Mouse (Mus musculus) brown adipose tissue, adult 24 weeks (tissue): ENCODE measurements around the gene Mok. TPM values are rescaled to one million over a fixed set of nuclear protein-coding genes. Genes with fewer than 3 reads are reported as not detected.

Experiments used
- H3K27ac ChIP-seq: fragments of 200-500 bp; replicated peaks from 2 replicates; pipeline ENCODE4 v1.5.1; 2012; ENCODE audit warnings: low read depth, mild to moderate bottlenecking, low read length
- H3K4me1 ChIP-seq: fragments of 200-500 bp; 2 replicates; pipeline ENCODE4 v1.6.1; 2012; ENCODE audit warnings: low read length, mixed read lengths; ENCODE audit not compliant: control insufficient read depth, insufficient read depth, insufficient read length
- H3K4me3 ChIP-seq: fragments of 200-500 bp; 2 replicates; pipeline ENCODE4 v1.5.1; 2012; ENCODE audit warnings: low read depth, mild to moderate bottlenecking, low read length, moderate library complexity; ENCODE audit not compliant: insufficient read depth
- polyA plus RNA-seq: library from polyadenylated mRNA; stranded (reverse); fragments of >200 nt; gene quantifications from 2 replicates; pipeline ENCODE4 v1.2.4, GENCODE M21; 2012; ENCODE audit not compliant: missing spikeins, insufficient read depth, insufficient read length

The Mok gene
- polyA plus RNA-seq, 1 experiment: not detected

DNA sequence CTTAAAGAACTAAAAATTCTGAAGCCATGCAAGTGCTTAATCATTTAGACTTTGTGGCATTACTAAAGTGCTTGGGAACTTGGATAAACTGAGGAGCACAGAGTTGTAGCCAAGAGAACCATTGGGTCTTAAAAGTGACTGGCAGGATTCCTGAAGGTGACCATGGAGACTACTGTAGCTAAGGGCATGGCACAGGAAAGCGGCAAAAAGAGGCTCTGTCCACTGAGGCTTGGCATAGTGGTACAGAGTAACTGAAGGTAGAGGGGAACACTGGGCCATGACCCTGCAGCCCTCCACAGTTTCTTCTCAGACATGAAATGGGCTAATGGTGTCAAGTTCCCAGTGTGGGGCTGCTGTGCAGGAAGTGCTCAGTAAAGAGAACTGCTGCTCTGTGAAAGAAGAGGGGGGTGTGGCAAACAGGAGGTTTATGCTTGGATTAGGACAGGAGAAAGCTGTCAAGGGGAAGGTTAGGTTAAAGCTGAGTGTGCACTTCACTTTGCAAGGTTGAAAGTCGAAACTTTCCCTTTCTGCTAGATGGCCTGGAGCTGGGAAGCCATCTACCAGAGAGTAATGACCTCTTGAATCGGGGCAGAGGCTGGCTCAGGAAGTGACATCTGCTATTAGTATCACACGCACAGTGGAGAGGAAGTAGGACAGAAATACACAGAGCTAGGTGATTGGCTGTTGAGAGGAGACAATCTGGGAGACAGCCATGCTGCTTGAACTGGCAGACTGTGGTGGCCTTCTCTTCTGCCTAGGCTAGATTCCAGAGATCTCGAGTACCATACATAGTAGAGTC is 64.9 kb downstream of the Mok start:
- Histone ChIP-seq H3K4me3 (no peak overlapping the region), H3K27ac (0 out of 2 replicates have a peak overlapping the region, but pooled peaks have one; percentile 33), H3K4me1 (peaks cover 19% of the 10 kb centered on the region)

DNA sequence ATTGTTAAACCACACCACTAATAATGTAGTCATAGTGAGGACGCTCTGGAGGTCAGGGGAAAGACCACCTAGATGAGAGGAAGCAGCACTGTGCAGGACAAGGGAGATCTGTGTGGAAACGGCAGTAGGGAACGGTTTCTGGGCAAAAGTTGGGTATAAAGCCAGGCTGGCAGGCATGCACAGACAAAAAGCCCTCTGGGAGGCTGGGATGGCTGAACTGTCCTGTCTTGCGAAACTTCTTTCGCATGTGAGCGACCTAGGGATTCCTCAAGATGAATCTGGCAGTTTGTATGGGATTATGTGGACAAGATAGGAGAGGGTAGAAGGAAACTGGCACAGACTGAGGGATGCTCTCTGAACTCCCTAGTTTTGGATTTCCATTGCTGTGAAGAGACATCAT is 68.8 kb downstream of the Mok start:
- H3K4me1 ChIP-seq: peaks cover 27% of the 10 kb centered on the region
- H3K27ac ChIP-seq: no peak overlapping the region
- no peak overlapping the region for H3K4me3 ChIP-seq

DNA sequence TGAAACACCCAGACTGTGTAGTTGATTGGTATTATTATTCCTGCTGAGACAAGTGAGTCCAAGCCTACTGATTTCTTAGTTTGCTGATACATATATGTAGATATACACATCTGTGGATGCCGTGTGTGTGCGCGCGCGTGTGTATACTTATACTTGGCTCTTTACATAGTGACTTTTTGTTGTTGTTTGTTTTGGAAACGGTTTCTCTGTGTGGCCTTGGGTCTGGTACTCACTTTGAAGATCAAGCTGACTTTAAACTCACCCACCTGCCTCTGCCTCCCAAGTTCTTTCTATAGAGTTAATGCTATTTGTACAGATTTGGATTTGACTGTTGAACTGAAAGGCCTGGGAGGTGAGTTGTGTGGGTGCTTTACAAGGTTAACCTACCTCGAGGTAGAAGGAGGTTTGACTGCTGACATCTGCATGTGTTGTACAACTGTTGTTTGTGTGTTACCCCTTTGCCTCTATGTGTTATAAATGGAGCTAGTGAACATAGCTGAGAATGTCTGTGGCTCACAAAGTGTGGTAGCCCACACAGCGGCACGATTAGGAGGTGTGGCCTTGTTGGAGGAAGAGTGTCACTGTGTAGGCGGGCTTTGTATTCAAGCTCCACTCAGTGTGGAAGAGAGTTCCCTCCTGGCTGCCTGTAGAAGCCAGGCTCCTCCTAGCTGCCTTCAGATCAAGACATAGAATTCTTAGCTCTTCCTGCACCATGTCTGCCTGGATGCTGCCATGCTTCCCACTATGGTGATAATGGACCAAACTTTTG is 70.1 kb downstream of the Mok start:
- Histone ChIP-seq H3K27ac (no peak overlapping the region), H3K4me3 (no peak overlapping the region), H3K4me1 (peaks cover 19% of the 10 kb centered on the region)

DNA sequence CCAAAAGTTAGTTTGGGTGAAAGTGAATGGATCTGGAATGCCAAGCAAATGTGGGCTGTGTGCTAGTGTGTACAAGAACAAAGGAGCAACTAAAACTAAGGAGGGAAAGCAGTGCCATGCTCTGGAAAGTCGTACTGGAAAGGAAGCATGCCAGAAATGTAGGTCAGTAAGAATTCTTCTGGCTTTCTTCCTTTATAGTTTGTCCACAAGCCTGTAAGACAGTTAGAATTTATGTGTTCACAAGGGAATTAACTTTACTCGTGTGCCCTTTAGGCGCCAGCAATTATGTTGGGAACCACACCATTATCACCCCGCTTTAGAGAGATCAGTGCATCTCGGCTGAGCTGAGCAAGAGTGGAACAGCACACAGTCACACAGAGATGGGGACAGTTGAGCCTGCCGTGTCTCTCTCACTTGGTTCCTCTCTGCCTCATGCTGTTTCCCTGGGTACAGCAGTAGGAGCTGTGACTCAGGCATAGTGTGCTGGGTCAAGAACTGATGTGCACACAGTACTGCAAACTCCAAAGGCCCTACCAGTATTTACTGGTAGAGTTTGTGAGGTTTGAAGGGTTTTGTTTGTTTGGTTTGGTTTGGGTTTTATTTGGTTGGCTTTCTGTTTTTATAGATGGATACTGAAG is 71.0 kb downstream of the Mok start:
- H3K4me3 ChIP-seq: no peak overlapping the region
- peaks cover 14% of the 10 kb centered on the region for H3K4me1 ChIP-seq
- no peak overlapping the region for H3K27ac ChIP-seq

DNA sequence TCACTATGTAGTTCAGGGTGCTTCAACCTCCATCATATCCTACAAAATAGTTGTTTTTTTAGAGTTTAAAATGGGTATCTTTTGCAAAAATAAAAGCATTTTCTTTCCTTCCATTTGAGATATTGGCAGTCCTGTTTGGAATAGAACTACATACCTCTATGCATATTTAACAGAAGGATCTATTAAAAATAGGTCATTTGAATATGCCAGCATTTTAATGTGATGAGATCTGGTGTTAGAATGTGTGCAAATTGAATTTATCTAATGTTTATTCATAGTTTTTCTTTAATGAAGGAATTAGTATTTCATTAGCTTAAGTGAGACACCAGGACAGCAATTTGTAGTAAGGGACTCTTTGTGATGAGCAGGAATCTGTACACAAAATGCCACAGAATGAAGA is 72.2 kb downstream of the Mok start:
- Histone ChIP-seq H3K27ac (no peak overlapping the region), H3K4me3 (no peak overlapping the region), H3K4me1 (peaks cover 14% of the 10 kb centered on the region)

DNA sequence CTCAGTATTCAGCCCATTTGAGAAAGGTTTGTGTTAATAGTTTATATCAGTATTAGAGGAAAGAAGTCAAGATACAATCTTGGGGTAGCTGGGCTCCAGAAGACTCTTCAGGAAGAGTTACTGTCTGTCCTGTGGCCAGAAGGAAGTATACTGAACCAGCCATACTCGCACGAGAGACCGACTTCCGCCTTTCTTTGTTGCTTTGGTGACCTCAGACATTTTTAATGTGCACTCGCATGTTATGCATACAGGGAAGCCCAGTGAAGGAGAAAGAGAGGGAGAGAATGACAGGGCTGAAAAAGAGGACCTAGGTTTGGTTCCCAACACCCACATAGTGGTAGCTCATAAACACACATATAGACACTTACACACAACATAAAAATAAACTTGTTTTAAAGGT is 76.2 kb downstream of the Mok start:
- Histone ChIP-seq H3K4me3 (no peak overlapping the region), H3K27ac (no peak overlapping the region), H3K4me1 (peaks cover 7% of the 10 kb centered on the region)

DNA sequence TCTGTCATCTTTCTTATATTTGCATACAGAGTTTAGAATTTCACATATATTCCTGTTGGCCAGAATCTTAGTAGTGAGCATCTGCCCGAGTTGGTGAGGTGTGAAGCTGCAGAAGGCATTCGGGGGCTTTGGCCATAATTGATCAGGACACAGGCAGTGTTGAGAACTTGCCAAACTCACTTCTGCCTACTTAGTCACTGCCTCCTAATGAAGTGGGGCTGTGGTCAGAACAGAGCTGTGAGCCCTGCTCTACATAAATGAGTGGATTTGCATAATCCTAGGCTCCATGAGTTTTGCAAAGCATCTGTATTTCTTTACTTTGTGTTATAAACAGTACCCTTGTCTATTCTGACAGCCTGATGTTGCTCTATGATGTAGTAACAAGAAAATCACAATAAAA is 78.4 kb downstream of the Mok start:
- H3K4me3 ChIP-seq: no peak overlapping the region
- no peak overlapping the region for H3K27ac ChIP-seq
- H3K4me1 ChIP-seq: peaks cover 2% of the 10 kb centered on the region

DNA sequence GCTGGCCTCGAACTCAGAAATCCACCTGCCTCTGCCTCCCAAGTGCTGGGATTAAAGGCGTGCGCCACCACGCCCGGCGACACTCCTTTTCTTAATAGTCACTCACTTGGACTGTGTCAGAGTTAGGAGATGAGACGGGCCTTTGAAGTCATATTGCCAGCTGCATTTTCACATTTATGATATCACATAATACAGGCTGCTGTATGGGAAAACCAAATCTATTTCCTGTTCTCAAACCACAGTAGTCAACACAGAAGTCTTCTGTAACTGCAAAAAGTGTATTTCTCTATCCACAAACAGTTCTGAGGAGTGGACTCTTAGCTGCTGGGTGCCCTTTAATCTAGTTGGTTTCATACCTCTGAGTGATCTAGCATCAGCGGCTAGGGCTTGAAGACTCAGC is 81.8 kb downstream of the Mok start:
- Histone ChIP-seq H3K27ac (no peak overlapping the region), H3K4me1 (peaks cover 2% of the 10 kb centered on the region; the same call in 1 of the 2 replicates), H3K4me3 (no peak overlapping the region)

Other genes with a start within 250 kb of the Mok start
- 27.5 and 31.3 TPM in 2 replicates for gene Dync1h1, start 239.5 kb downstream of the Mok start, polyA plus RNA-seq
- gene 1700001K19Rik, start 158.3 kb downstream of the Mok start, polyA plus RNA-seq: not detected in 2 replicates
- gene Hsp90aa1, start 138.2 kb downstream of the Mok start, polyA plus RNA-seq: 462 and 467 TPM in 2 replicates
- 18.4 and 24.8 TPM in 2 replicates for gene Wdr20, start 103.0 kb downstream of the Mok start, polyA plus RNA-seq
- 3.8 and 4.2 TPM in 2 replicates for gene Zfp839, start 9.3 kb upstream of the Mok start, polyA plus RNA-seq
- 35.5 and 37.9 TPM in 2 replicates for gene Cinp, start 48.2 kb upstream of the Mok start, polyA plus RNA-seq
- gene Tecpr2, start 48.3 kb upstream of the Mok start, polyA plus RNA-seq: 3.3 TPM in 2 replicates
- 20.9 and 25.8 TPM in 2 replicates for gene Ankrd9, start 138.1 kb upstream of the Mok start, polyA plus RNA-seq
- 6.8 and 9.7 TPM in 2 replicates for gene Rcor1, start 198.4 kb upstream of the Mok start, polyA plus RNA-seq